Mouse (Mus musculus): Measurements from ENCODE around the gene Ubl4b.
A peak's percentile ranks its signal among the peaks of the same experiment; 100 is the strongest.

The Ubl4b gene

DNA sequence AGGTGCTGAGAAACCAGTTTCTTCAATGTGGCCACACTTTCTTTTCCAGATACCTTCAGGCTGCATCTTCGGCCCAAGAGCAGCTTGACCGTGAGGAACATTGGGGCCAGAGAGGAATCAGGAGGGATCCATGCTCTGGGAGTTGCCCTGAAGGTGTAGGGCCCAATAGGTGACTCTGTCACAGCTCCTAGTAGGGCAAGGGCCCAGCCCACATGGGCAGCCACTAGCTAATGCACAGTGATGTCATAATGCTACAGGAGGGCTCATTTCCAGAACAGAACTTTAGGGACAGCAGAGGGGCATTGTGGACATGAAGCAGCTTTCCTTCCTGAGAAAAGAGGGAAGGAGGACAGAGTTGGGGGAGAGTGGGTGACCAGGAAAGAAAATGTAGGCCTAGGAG, at the start of gene Ubl4b:
Gene Ubl4b, minus strand, starts transcription at position 232 of the 400 bp plus-strand sequence.
- no peak for DNase-seq (ENCODE audit: low spot score in 2 of 2)

GRCm38 (mm10) chr3:107600127-107600526, 45.3 kb upstream of the Ubl4b start:
- no peak for DNase-seq (ENCODE audit: low spot score in 2 of 2)

DNA sequence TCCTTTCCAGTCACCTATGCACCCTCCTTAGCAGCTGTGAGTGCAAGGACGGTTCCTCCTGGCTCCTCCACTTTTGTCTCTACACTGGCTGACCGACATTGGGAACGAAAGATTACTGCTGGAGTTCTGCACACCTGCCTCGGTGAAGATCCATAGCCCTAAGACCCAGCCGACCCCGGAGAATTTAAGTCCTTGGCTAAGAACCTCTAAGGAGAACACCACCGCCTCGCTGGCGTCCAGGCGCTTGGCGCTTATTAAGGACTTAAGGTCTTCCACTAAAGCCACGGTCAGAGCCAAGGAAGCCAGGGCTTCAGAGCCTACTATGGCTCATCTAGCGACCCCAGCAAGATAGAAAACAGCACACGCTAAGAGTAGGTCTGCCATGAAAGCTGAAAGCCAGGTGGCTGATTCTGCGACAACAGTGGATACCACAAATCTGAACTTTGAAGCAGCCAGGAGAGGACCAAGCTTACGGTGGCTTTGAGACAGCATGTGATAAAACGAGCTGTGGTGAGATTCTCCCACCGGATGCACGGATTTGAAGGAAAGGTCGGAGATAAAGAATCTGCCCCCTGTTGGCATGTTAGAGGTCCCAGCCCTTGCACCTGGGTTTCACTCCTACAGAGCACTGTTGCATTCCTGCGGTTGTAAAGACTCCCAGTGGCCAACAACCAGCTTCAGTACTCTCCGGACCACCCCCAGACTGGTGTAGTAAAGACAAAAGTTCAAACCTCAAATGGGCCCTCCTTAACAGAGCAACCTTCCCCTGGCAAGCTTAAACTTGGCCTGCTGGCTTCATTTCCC, 42.9 kb upstream of the Ubl4b start:
- no peak for DNase-seq (ENCODE audit: low spot score in 2 of 2)

GRCm38 (mm10) chr3:107597134-107597533, 42.3 kb upstream of the Ubl4b start:
- no peak for DNase-seq (ENCODE audit: low spot score in 2 of 2)

DNA sequence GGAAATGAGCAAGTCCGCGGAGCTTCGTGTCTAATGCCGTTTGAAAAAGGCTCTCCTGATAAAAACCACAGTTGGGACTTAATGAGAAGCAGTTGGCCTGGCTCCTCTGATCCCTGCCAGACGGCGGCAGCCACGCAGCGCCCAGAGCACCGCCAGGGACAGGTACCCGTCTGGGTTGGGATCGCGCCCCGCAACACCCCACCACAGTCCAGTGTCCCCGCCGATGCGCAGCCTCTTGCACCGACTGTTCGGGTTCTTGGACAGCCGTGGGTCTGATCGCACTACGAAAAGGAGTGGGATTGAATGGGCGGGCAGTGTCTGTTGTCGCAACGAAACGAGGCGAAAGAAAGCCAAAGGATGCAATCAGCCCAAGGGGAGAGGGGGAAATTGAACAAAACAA, 41.7 kb upstream of the Ubl4b start:
- peak in 1 of 2 experiments; percentile 10 for DNase-seq (ENCODE audit: low spot score in 2 of 2)

DNA sequence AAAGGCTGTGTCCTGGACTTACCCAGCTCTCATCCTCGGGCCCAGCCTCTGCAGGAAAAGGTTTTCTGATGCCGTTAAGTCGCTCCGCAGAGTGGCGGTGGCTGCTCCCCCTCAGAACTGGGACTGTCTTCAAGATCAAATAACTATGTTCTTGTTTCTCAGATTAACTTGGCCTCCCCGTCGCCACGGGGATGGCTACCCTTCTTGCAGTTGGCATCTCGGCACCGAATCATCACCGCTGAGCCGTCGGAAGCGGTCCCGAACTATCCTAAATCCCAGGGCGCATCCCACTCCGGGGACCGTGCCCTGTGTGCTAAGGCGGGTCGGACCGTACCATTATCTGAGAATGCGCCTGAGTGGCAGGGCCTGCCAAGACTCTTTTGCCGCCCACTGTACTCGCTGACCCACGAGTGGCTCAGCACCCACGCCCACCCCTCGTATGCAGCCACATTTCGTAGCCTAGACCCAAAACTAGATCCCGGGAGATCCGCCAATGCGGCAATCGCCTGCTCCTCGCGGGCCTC, 41.1 kb upstream of the Ubl4b start:
- DNase-seq (ENCODE audit: low spot score in 2 of 2), result no peak

- no peak for DNase-seq (ENCODE audit: low spot score in 2 of 2)
Observed at GRCm38 (mm10) chr3:107595264-107595937, 40.5 kb upstream of the Ubl4b start.

DNA sequence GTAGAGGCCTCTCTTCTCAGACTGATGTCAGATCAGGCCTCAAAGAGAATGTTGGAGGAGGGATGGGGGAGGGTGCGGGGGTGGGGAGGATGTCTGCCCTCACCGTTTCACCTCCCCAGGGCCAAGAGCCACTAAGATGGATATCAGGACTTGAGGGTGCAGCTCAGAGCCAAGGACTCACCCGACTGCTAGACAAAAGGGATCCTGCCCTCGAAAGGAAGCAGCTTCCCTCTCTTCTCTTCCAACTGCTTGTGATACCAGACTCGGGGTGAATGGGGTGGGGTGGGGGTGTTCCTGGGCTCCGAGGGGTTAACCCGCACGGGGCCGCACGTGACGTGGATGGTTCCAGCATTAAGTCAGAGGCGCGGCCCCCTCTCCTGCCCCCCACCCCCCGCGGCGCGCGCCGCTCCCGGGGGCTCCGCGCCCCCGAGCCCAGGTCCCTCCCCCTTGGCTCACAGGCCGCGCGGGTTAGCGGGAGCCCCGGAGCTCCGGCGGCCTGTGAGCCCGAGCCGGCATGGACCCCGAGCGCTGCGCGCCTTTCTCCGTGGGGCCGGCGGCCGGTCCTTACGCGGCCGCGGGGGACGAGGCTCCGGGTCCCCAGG, 39.9 kb upstream of the Ubl4b start, which contains the start of gene Alx3:
Gene Alx3, plus strand, starts transcription at position 370 of the 602 bp plus-strand sequence.
- DNase-seq (ENCODE audit: low spot score in 2 of 2), result no peak

DNA sequence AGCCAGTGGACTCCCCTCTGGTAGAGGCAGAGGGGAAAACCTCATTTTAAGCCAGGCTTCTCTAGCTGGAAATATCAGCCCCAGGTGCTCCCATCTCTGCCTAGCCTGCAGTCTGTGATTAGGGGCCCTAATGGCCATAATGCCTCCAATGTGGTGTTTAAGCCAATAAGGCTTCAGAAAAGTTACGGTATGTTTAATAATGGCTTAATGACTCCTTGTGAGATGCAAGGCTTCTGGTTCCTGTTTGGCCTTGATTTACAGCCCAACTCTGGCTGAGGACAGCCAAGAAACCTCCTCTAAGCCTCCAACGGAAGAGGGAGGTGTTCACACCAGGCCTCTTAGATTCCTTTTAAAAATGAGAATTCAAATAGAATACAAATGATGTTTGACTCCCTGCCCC, 38.8 kb upstream of the Ubl4b start:
- no peak for DNase-seq (ENCODE audit: low spot score in 2 of 2)

DNA sequence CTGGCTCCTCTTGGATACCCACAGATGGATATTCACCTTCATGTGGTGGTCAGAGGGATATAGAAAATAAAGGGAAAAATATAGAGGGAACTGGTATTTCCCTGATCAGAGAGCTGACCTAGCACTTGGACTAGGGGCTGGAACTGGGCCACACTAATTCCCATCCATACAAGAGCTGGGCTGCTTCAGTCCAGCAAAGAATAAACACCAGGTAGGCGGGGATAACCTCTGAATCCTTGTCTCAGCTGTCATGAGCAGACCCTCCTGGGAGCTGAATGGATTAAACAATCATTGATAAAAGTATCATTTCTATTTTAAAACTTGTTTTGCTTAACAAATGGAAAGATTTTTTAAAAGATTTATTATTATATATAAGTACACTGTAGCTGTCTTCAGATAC, 36.7 kb upstream of the Ubl4b start:
- DNase-seq (ENCODE audit: low spot score in 2 of 2), result no peak

- no peak for DNase-seq (ENCODE audit: low spot score in 2 of 2)
Observed at GRCm38 (mm10) chr3:107586504-107586903, 31.6 kb upstream of the Ubl4b start.

DNA sequence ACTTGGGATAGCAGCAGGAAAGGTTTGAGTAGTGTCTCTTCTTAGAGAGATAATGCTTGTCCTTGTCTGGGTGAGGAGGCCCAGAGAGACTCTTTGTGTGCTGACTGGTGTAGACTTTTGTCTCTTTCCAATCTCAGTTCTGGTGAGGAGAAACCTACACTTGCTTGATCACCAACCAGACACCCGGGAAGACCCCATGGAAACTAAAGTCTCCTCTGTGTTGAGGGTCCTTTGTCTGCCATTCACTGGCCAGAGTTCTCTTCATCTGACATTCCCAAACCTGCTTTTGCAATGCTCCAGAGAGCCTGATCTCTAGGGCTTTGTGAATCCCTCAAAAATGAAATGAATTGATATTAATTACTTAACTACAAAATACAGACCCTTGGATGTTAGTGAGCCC, 29.0 kb upstream of the Ubl4b start:
- no peak for DNase-seq (ENCODE audit: low spot score in 2 of 2)

GRCm38 (mm10) chr3:107582875-107583767, 28.2 kb upstream of the Ubl4b start:
- DNase-seq (ENCODE audit: low spot score in 2 of 2), result no peak

DNA sequence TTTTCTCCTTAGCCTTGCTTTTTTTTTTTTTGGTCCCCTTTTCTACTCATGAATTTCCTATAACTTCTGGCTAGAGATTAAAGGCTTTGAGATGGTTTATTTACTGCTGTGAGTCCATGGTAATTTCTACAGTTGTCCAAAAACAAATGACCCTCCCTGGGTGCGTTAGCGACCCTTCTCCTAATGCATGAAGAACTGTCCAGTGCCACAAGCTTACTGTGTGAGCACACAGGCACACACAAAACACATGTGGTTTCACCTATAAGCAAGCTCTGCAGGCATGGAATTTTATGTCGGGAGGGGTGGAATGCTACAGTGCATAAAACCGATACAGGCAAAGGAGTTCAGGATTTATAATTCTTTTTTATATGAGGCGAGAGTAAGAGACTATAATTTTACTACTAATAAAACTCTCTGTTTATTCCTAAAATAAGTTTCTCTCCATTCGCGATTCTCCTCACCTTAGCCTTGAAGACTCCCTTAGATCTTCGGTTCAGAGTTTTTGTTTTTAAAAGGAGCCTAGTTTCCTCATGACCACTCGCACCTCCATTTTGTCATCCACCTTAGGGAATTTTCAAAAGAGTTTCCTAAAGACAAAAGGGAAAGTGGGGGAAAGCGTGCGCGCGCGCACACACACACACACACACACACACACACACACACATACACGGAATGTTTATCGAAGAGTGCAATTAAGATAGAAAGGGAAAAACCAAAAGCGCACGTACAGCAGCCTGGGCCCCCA, 27.4 kb upstream of the Ubl4b start:
- DNase-seq (ENCODE audit: low spot score in 2 of 2), result no peak

DNA sequence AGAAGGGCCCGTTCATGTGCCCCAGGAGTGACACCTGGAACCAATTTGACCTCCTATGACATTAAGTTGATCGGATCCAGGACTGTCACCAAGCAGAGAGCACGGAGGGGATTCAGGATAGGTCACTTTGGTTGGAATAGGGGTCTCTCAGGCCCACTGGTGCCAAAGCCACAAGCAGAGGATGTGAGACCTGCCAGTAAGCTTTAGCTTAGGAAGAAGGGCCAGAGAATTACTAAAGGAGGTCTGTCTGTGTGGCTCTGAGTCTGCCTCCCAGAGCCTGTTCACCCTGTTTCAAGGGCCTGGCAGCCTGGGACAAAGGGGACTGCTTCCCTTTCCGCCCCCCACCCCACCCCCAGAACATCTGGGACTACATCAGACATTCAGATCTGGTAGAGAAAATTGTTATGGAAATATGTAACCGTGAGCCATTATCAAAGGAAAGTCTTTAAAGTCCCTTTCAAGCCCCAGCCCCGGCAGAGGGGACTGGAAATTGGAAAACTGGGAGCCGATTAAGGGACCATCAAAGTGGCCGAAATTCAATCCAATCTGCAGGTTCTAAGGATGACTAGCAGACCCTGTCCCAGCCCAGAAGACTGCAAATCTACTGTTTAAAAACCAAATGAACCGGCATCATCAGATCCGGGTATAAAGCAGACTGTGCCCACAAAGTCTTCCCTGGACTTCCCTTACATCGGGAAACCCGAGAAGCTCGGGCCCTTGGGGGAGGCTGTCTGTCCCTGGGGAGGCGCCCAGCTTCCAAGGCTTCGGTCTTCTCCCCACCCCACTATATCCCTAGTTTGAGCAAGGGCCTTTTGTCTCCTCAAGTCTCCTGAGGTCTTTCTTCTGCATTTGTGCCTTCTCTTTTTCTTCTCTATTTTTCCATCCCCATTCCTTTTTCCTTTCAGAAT, 26.5 kb upstream of the Ubl4b start:
- DNase-seq (ENCODE audit: low spot score in 2 of 2), result no peak

DNA sequence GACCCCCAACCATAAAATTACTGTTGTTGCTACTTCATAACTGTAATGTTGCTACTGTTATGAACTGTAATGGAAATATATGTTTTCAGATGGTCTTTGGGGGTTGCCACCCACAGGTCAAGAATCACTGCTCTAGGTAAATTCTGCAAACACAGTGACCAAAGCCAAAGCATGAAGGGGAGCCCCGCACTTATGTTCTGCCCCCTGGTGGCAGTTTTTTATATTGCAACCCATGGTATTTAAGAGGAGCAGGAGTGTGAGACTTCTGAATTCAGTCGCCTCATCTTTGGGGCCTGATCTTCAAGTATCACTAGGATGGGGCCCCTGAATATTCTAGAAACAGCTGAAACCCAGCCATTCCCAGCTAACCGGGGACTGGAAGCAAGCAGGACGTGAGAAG, 24.6 kb upstream of the Ubl4b start:
- DNase-seq (ENCODE audit: low spot score in 2 of 2), result peak; percentile 69 to 84

- no peak for DNase-seq (ENCODE audit: low spot score in 2 of 2)
Observed at GRCm38 (mm10) chr3:107577810-107578390, 23.0 kb upstream of the Ubl4b start.

- DNase-seq (ENCODE audit: low spot score in 2 of 2), result no peak
Observed at GRCm38 (mm10) chr3:107576807-107577206, 21.9 kb upstream of the Ubl4b start.

DNA sequence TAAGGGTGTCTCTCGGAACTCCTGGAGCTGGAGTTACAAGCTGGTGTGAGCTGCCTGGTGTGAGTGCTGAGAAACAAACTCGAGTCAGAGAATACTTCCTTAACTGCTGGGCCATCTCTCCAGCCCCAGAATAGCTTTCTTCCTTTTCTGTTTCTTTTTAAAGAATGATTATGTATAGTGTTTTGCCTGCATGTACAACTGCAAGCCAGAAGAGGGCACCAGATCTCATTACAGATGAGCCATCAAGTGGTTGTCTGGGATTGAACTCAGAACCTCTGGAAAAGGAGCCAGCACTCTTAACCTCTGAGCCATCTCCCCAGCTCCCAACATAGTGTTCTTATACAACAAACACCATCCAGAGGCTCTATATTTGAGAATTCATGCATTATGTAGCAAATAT, 16.3 kb upstream of the Ubl4b start:
- DNase-seq (ENCODE audit: low spot score in 2 of 2), result no peak

Data from right cerebral cortex, adult 2 months (tissue).